Mouse (Mus musculus) forebrain, postnatal 0 days (tissue): Measurements from ENCODE around the gene Lcn2. TPM values are rescaled to one million over a fixed set of nuclear protein-coding genes. Genes with fewer than 3 reads are reported as not detected.

Experiments used
- ATAC-seq: fragments of 200-750 bp; cut with Nextera tagmentation; 2 replicates; pipeline ENCODE4 v1.8.0; 2017; ENCODE audit warnings: mild to moderate bottlenecking, moderate library complexity
- DNase-seq: peaks from one replicate; pipeline ENCODE4 v3.0.0-alpha.2; 2015
- H3K27ac ChIP-seq: fragments of 300-500 bp; sonication (generic); 2 replicates; pipeline ENCODE4 v1.5.1; 2014; ENCODE audit warnings: low read depth, mild to moderate bottlenecking, antibody characterized with exemption, low read length, moderate library complexity, mixed read lengths
- H3K27me3 ChIP-seq: fragments of 300-500 bp; sonication (generic); 2 replicates; pipeline ENCODE4 v1.6.1; 2014; ENCODE audit warnings: mild to moderate bottlenecking, low read length, mixed read lengths; ENCODE audit not compliant: insufficient read depth
- H3K36me3 ChIP-seq: fragments of 300-500 bp; sonication (generic); 2 replicates; pipeline ENCODE4 v1.6.1; 2014; ENCODE audit warnings: mild to moderate bottlenecking, moderate library complexity; ENCODE audit not compliant: insufficient read depth
- H3K4me1 ChIP-seq: fragments of 300-500 bp; sonication (generic); 2 replicates; pipeline ENCODE4 v1.6.1; 2014; ENCODE audit warnings: antibody characterized with exemption; ENCODE audit not compliant: insufficient read depth
- H3K4me2 ChIP-seq: fragments of 300-500 bp; sonication (generic); 2 replicates; pipeline ENCODE4 v1.6.1; 2014; ENCODE audit warnings: low read depth, mild to moderate bottlenecking, moderate library complexity
- H3K4me3 ChIP-seq: fragments of 300-500 bp; sonication (generic); 2 replicates; pipeline ENCODE4 v1.5.1; 2014; ENCODE audit warnings: low read depth, low read length, mixed read lengths
- H3K9ac ChIP-seq: fragments of 300-500 bp; sonication (generic); 2 replicates; pipeline ENCODE4 v1.6.1; 2014; ENCODE audit warnings: mild to moderate bottlenecking
- H3K9me3 ChIP-seq: fragments of 300-500 bp; sonication (generic); 2 replicates; pipeline ENCODE4 v1.6.1; 2016; ENCODE audit warnings: low read length
- CTCF ChIP-seq: sonication (generic); IDR thresholded peaks from 2 replicates; pipeline ENCODE4 v1.5.1; 2016; ENCODE audit warnings: antibody characterized with exemption, control low read depth, low read depth
- WGBS: fragments of 180-500 bp; shearing (Covaris S2); extraction: QIAGEN DNeasy Blood & Tissue Kit; methylation state at CpG from one replicate; pipeline ENCODE4 v1.1.7; 2014; 5-methylcytosine and 5-hydroxymethylcytosine counted together
- polyA plus RNA-seq: library from polyadenylated mRNA; unstranded; fragments of >200 nt; fragmentation: Nextera tagmentation; extraction: Ambion mirVana; gene quantifications from 2 replicates; pipeline ENCODE4 v1.2.1, GENCODE M21; 2015
- total RNA-seq: library from RNA; depleted of rRNA; stranded (reverse); fragments of >200 nt; gene quantifications from 2 replicates; pipeline ENCODE4 v1.2.3, GENCODE M21; 2014

Lcn2 gene
- total and polyA plus RNA-seq, 2 experiments from 2014 or later = 0.63 to 1.2 TPM

DNA sequence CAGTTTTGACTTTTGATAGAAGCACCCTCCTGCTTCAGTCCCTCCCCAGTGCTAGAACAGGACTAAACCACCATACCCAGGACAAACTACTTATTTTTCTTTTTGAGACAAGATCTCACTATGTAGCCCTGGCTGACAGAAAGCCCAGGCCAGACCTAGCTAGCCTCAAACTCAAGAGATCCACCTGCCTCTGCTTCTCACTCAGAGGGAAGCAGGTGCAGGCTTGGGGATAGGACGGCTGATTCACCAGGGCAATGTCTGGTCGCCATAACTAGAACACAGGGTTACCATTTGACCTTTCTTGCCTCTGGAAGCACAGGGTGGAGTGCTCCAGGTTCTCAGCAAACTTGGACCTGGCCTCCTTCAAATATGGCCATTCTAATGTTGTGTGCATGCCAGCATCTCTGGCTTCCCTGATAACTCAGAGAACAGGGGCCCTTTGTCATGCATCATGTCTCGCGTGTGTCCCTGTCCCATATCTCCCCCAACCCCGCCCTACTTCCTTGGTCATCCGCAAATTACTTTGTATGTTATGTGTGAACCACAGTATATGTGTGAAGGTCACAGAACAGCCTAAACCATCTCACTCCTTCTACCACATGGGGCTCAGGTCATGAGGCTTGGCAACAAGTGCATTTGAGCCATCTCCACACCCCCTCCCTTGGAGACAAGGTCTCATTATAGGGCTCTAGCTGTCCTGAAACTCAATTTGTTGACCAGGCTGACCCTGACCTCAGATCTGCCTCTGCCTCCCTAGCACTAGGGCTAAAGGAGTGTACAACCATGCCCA lies 24.9 kb upstream of the Lcn2 start:
- no peaks in the 10 kb centered on the region for H3K4me1 ChIP-seq
- no peak overlapping the region for H3K4me2 ChIP-seq
- H3K9ac ChIP-seq = no peak overlapping the region
- no peaks in the 10 kb centered on the region for H3K27me3 ChIP-seq
- H3K4me3 ChIP-seq = no peak overlapping the region
- ATAC-seq (no peak), DNase-seq (no peak)
- no peaks in the 10 kb centered on the region for H3K9me3 ChIP-seq
- no peak overlapping the region for H3K27ac ChIP-seq
- H3K36me3 ChIP-seq = peaks cover 40% of the 10 kb centered on the region
- WGBS = 92% methylated on average over 6 of the region's 6 CpGs
- no peak for TF ChIP-seq CTCF

DNA sequence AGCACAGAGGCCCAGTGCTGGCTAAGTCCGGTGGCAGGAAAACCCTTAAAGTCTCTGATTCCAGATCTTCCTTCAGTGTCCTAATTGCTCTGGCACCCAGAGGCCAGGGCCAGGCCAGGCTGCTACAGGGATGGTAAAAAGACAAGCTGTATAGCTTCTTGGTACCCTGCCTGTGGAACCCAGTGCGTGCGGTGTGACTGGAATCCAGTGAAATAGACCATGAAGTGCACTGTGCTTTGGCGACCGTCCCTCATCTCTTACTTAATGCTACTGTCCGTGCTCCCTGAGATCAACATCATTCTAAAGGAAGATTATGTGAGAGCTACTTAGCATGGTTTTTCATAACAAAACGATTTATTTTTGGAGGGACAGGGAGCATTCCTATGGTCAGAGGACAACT lies 23.4 kb upstream of the Lcn2 start:
- H3K27me3 ChIP-seq = no peaks in the 10 kb centered on the region
- DNase-seq (no peak), ATAC-seq (no peak)
- H3K4me1 ChIP-seq = no peaks in the 10 kb centered on the region
- H3K36me3 ChIP-seq = peaks cover 25% of the 10 kb centered on the region
- H3K27ac ChIP-seq = no peak overlapping the region
- H3K4me2 ChIP-seq = no peak overlapping the region
- TF ChIP-seq CTCF = no peak
- H3K4me3 ChIP-seq = no peak overlapping the region
- H3K9me3 ChIP-seq = no peaks in the 10 kb centered on the region
- WGBS = 81% methylated on average over 7 of the region's 7 CpGs
- no peak overlapping the region for H3K9ac ChIP-seq

DNA sequence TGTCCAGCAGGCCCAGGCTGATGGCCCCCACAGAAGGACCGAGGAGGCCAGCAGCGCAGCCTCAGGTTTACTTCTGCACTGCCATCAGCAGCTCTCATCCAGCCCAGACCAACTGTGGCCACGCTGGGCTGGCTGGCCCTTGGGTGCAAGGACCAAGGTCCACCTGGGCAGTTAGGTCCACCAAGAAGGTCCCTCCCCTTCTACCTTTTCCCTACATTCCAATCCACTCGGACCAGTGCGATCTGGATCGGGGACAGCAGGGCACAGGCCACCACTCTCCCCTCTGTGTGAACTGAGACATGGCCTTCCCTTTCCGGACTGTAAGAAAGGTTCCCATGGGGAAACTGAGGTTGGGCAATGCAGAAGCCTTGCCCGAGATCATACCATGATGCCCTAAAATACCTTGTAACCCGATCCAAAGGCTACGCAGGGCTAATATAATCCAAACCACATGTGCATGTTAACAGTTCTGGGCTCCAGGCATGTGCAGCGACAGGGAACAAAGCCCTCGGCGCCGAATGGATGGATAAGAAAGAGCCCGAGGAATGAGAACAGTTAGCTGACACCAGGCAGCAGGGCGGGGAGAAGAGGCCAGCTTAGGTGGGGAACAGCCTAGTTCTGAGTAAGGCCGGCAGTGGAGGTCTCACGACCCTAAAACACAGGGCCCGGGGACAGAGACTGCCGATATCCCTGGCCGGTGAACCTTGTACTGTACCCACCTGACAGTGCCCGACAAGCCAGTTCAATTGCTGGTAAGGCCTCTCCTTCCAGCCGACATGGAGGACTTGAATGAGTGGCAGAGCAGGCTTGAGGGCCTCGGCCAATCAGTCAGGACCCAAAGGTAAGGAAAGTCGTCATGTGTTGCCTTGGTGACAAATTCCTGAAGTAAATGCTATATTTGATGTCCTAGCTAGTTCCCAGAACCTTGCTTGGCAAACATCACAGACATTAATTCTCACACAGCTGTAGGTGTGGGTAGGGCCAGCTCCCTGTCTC lies 20.7 kb upstream of the Lcn2 start:
- Histone ChIP-seq H3K4me1 (no peaks in the 10 kb centered on the region), H3K27me3 (no peaks in the 10 kb centered on the region), H3K36me3 (no peaks in the 10 kb centered on the region; the same call in 1 of the 2 replicates), H3K9me3 (no peaks in the 10 kb centered on the region), H3K4me3 (no peak overlapping the region), H3K9ac (no peak overlapping the region), H3K27ac (no peak overlapping the region), H3K4me2 (no peak overlapping the region)
- no peak for TF ChIP-seq CTCF
- WGBS = 71% methylated on average over 25 of the region's 25 CpGs
- ATAC-seq (no peak), DNase-seq (no peak)

DNA sequence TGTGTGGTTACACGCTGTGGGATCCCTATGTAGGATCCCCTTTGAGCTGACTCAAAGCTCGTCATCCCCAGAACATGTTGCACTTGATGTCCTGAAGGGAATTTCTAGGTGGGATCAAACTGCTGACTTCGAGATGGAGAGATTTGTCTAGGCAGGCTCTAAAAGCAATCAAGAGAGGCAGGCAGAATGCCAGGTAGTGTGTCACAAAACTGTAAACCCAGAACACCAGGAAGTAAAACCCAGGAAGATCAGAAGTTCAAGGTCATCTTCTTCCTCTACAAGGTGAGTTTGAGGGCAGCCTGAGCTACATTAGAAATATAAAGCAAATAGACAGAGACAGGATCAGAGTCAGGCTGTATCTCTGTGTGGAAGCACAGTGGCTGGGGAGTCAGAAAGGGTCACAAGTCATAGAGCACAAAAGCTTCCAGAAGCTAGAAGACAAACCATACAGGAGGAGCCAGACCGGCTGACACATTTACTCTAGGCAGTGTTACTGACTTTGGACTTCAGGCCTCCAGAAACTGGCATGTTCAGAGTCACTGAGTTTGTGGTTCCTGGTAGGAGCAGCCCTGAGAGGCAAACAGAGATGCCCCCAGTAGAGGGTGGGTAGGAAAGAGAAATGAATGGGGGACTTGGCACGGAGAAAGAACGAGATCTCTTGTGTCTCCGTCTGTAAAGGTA lies 19.2 kb upstream of the Lcn2 start:
- ATAC-seq (no peak), DNase-seq (no peak)
- 81% methylated on average over 7 of the region's 7 CpGs for WGBS
- TF ChIP-seq CTCF = no peak
- Histone ChIP-seq H3K36me3 (peaks cover 8% of the 10 kb centered on the region), H3K4me3 (no peak overlapping the region), H3K4me2 (no peak overlapping the region), H3K4me1 (no peaks in the 10 kb centered on the region), H3K9me3 (no peaks in the 10 kb centered on the region), H3K9ac (no peak overlapping the region), H3K27me3 (no peaks in the 10 kb centered on the region), H3K27ac (no peak overlapping the region)

GRCm38 (mm10) chr2:32404663-32405062 lies 16.6 kb upstream of the Lcn2 start:
- ATAC-seq = peak; percentile 66; the same call in 1 of the 2 replicates
- Histone ChIP-seq H3K27ac (no peak overlapping the region), H3K4me3 (no peak overlapping the region), H3K36me3 (peaks cover 32% of the 10 kb centered on the region), H3K9me3 (no peaks in the 10 kb centered on the region), H3K4me1 (no peaks in the 10 kb centered on the region), H3K27me3 (no peaks in the 10 kb centered on the region), H3K9ac (no peak overlapping the region), H3K4me2 (no peak overlapping the region)
- peak; percentile 100 for TF ChIP-seq CTCF
- peak; percentile 98 for DNase-seq
- 14% methylated on average over 2 of the region's 2 CpGs for WGBS

- H3K36me3 ChIP-seq = peaks cover 23% of the 10 kb centered on the region
- H3K4me1 ChIP-seq = peaks cover 6% of the 10 kb centered on the region; the same call in 1 of the 2 replicates
- H3K9ac ChIP-seq = peak overlapping the region; percentile 87
- no peak for TF ChIP-seq CTCF
- DNase-seq (no peak), ATAC-seq (no peak)
- H3K4me2 ChIP-seq = peak overlapping the region; percentile 91
- H3K4me3 ChIP-seq = peak overlapping the region; percentile 89
- H3K27me3 ChIP-seq = no peaks in the 10 kb centered on the region
- H3K9me3 ChIP-seq = no peaks in the 10 kb centered on the region
- WGBS = 0% methylated on average over 15 of the region's 15 CpGs
- H3K27ac ChIP-seq = peak overlapping the region; percentile 86
Observed at GRCm38 (mm10) chr2:32396695-32397094, 8.6 kb upstream of the Lcn2 start.
